Mouse (Mus musculus): ENCODE results near the gene Mum1l1.
"Not testable (repeated sequence)": the region's sequence is repeated elsewhere in the genome, so short reads cannot be mapped to it uniquely, and the experiment has no call there.

The Mum1l1 gene

DNA sequence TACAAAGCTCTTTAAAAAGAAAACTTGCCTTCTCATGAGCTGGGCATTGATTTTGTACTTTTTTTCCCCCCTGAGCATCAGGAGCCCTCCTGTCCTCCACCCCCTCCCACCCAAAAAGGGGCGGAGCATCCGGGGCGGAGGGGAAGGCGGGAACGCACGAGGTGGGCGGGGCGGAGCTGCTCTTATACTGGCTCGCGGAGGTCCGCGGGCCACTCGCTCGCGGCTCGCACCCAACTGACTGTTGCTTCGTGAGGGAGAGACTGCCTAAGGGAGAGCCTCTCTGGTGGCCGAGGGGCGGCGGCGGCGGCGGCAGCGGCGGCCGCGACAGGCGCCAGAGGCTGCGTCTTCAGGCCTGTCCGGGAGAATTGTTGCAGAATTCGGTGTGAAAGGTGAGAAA lies at the start of gene Mum1l1:
TSS of gene Mum1l1 (plus strand) at position 214 of the 397 bp plus-strand sequence.
- DNase-seq: peak; percentile 79 to 84

- no peak for DNase-seq
Observed at GRCm38 (mm10) chrX:139178928-139179327, 30.9 kb upstream of the Mum1l1 start, which contains the start of gene 4933428M09Rik. Gene 4933428M09Rik, plus strand, starts transcription at chrX:139179228.

GRCm38 (mm10) chrX:139191506-139191905 lies 18.3 kb upstream of the Mum1l1 start:
- DNase-seq: not testable (repeated sequence)

GRCm38 (mm10) chrX:139194572-139195279 lies 15.1 kb upstream of the Mum1l1 start:
- DNase-seq: no peak

DNA sequence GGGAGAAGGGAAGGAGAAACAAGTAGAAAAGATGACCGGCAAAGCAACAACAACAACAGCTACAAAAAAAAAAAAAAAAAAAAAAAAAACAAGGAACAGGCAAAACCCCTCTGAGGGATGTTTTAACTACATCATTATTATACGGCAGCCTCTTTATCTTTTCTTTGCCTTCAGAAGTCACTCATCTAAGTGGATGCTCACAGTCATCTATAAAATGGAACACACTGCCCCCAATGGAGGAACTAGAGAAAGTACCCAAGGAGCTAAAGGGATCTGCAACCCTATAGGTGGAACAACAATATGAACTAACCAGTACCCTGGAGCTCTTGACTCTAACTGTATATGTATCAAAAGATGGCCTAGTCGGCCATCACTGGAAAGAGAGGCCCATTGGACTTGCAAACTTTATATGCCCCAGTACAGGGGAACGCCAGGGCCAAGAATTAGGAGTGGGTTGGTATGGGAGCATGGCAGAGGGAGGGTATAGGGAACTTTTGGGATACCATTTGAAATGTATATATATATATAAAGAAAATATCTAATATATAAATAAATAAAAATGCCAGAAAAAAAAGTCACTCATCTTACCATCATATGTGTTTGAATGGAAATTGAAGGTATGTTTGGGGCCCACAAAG lies 532 bp upstream of the Mum1l1 start:
- DNase-seq: not testable (repeated sequence)

DNA sequence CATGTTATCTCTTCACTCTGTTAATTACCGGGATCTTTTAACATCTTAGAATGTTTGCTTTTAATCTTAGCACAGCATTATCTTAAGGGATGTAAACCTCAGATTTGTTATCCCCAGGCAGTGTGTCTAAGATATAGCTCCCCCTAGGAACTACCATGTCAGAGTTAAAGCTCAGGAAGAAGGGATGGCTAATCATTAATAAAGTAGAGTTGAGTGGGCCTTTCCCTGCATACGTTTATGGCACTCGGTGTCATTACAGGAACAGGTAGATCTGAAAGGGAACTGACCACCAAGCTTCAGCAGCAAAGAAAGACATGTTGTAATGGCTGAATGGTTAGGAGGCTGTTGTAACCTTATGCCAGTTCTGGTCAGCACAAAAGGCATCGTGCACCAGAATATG lies 4.9 kb downstream of the Mum1l1 start:
- no peak for DNase-seq

DNA sequence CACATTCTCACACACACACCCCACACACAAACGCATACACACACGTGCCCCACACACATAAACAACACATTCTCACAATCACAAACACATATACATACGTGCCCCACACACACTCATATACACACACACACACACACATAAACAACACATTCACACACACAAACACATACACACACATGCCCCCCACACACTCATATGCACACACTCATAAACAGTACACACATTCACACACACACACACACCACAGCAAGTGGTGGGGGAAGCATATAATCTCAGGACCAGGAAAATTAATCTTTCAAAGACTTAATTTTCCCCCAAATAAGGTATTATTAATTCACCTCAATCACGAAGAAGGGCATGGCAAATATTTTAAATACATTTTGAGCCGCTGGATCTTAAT lies 6.6 kb downstream of the Mum1l1 start:
- no peak for DNase-seq

- peak; percentile 53 to 74 for DNase-seq
Observed at GRCm38 (mm10) chrX:139216991-139217593, 7.2 kb downstream of the Mum1l1 start.

GRCm38 (mm10) chrX:139217776-139218175 lies 7.9 kb downstream of the Mum1l1 start:
- no peak for DNase-seq

GRCm38 (mm10) chrX:139219017-139219416 lies 9.2 kb downstream of the Mum1l1 start:
- DNase-seq: peak in 1 of 2 experiments; percentile 59

- no peak for DNase-seq
Observed at GRCm38 (mm10) chrX:139220830-139221229, 11.0 kb downstream of the Mum1l1 start.

GRCm38 (mm10) chrX:139221893-139222292 lies 12.1 kb downstream of the Mum1l1 start:
- DNase-seq: no peak

DNA sequence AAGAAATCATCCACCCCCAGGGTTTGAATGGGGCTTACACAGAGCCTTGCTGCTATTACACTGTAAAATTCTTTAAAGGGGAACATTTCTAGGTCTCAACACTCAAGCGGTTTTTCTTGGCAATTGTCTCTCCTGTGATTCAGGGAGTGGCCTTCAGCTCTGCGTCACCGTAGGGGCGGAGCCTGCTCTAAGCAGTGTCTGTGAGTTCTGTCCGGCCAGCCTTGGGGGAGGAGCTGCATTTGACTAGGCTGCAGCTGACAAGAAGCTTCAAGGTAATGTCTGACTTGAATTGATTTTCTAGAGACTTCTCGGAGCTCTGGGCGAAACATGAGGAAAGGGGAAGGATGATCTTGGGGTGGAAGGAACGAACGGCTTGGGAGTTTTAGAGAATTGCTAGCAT lies 21.3 kb downstream of the Mum1l1 start:
- peak; percentile 66 to 73 for DNase-seq

DNA sequence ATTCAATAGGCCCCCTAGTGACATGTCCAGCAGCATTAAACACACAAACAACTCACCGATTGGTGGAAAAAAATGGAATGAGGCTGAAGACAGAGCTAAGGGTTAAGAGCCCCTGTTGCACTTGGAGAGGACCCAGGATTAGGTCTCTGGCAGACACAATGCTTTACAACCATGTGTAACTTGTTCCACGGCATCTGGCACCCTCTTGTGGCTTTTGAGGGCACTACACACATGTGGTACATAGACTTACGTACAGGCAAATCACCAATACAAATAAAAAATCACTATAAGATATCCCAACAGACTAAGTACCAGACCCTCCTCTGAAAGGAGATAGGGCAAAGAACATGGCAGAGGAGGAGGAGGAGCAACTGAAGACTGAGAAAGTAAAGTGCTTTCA lies 37.5 kb downstream of the Mum1l1 start:
- peak in 1 of 2 experiments; percentile 14 for DNase-seq

- DNase-seq: no peak
Observed at GRCm38 (mm10) chrX:139257072-139257471, 47.2 kb downstream of the Mum1l1 start.

- no peak for DNase-seq
Observed at GRCm38 (mm10) chrX:139281966-139282365, 72.1 kb downstream of the Mum1l1 start.
